Mouse (Mus musculus): ENCODE data around the gene Pxylp1. TPM values are rescaled to one million over a fixed set of nuclear protein-coding genes. Genes with fewer than 3 reads are reported as not detected.

Pxylp1 gene
- total RNA-seq, 2 experiments from 2014 or later, result 17.1 to 20.7 TPM

DNA sequence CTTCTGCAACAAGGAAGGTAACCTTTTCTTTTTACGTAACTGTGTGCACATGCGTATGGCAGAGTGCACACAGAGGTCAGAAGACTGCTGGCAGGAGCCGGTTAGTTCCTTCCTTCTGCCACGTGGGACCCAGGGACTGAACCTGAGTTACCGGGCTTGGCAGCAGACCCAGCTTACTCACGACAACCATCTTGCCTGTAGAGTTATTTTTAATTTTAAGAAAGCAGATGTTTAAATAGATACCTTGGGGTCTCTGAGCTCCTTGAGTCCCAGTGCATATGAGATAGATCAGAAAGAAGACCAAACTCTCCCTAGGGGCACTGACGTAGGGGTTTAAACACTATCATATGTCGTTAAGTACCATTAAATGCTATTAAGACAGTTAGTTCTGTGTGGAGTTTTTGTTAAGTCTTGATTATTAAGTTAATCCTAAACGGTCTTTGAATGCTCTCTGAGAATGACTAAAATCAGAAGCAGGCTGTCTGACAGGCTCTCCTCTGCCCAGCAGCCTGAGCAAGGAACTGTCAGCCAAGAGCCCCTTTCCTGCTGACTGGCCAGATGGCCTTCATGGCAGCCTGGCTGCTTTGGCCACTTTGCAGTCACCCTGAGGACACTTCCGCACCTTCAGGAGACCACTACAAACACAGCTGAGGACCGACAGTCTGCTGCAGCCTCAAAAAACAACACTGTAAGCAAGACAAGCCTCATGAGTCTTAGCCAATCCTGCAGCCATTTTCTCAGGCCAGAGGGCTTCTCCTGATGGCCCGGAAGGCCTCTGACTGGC lies 65.3 kb downstream of the Pxylp1 start:
- no peak for DNase-seq (ENCODE audit: low spot score in 2 of 2)

GRCm38 (mm10) chr9:96824857-96825256 lies 67.6 kb downstream of the Pxylp1 start:
- DNase-seq (ENCODE audit: low spot score in 2 of 2), result no peak

DNA sequence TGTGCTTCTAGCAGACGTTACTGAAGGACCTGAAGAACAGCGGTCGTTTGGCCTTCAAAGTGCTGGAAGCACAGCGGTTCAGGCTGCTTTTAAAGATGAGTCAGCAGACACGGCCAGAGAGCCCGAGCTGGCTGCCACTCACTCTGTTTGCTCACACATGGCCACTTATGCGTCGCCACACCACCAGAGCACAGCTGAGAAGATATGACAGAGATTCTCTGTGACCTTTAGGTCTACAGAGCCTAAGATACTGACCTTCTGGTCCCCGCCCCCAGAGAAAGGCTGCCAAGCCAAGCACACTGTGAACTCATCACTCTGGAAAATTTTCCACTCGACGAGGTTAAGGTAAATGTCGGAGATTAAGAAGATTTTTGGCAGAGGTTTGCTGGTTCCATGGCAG lies 68.4 kb downstream of the Pxylp1 start:
- no peak for DNase-seq (ENCODE audit: low spot score in 2 of 2)

- DNase-seq (ENCODE audit: low spot score in 2 of 2), result no peak
These were observed 68.9 kb downstream of the Pxylp1 start for GRCm38 (mm10) chr9:96823541-96823940.

DNA sequence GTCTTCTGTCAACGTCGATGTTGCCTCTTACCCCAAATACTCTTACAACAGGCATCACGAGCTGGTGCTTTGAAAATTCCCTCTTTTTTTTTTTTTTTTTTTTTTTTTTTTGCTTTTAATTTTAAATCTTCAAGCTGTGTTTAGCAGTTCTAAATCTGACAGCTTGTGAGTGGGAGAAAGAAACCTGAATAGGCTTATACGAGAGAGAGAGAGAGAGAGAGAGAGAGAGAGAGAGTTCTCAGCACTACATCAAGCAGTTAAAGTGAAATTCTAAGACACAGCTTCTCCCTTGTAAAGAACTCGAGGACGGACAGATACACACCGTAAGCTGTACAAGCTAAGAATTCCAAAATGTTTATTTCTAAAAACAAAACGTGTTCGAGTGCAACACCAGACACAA lies 69.5 kb downstream of the Pxylp1 start:
- DNase-seq (ENCODE audit: low spot score in 2 of 2), result no peak

- DNase-seq (ENCODE audit: low spot score in 2 of 2), result no peak
These were observed 73.5 kb downstream of the Pxylp1 start for GRCm38 (mm10) chr9:96818822-96819481.

- no peak for DNase-seq (ENCODE audit: low spot score in 2 of 2)
These were observed 74.2 kb downstream of the Pxylp1 start for GRCm38 (mm10) chr9:96818128-96818821.

DNA sequence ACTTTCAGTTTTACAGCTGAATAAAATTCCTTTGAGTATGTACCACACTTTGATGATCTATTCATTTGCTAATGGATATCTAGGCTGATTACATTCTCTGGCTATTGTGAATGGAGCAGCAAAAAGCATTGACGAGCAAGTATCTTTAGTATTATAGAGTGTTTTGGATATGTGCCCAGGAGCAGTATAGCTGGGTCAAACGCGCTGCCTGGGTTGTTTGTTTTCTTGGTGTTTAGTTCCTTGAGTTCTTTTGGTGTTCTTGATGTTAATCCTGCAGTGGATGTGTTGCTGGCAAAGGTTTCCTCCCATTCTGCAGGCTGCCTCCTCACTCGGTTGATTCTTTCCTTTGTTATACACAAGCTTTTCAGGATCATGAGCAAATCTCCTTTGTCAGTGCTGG lies 80.5 kb downstream of the Pxylp1 start:
- DNase-seq (ENCODE audit: low spot score in 2 of 2), result no peak

- no peak for DNase-seq (ENCODE audit: low spot score in 2 of 2)
These were observed 92.2 kb downstream of the Pxylp1 start for GRCm38 (mm10) chr9:96800131-96800825.

GRCm38 (mm10) chr9:96797311-96797710 lies 95.2 kb downstream of the Pxylp1 start:
- no peak for DNase-seq (ENCODE audit: low spot score in 2 of 2)

DNA sequence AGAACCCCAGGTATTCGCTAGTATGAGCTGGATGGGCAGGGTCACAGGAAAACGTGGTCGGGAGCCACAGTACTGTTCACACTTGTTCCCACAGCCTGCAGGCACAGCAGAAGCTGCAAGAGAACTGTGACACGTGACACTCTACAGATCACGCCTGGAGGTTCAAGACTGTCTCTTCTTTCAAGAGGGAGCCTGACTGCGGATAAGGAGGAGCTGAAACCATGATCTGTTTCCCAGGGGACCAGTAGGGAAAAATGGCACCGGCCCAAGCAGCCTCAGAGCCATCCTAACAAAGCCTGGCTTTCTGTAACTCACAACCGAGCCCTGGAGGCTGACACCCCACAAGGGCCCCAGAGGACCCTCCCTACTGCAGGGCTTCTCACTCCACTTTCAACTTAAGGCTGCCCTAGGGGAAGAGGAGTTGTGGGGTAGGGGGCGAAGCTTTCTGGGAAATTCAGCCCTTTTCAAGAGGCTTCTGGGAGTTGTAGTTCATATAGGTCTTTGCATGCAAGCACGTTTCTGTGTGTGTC lies 97.0 kb downstream of the Pxylp1 start:
- no peak for DNase-seq (ENCODE audit: low spot score in 2 of 2)

- DNase-seq (ENCODE audit: low spot score in 2 of 2), result no peak
These were observed 97.9 kb downstream of the Pxylp1 start for GRCm38 (mm10) chr9:96794601-96795000.

DNA sequence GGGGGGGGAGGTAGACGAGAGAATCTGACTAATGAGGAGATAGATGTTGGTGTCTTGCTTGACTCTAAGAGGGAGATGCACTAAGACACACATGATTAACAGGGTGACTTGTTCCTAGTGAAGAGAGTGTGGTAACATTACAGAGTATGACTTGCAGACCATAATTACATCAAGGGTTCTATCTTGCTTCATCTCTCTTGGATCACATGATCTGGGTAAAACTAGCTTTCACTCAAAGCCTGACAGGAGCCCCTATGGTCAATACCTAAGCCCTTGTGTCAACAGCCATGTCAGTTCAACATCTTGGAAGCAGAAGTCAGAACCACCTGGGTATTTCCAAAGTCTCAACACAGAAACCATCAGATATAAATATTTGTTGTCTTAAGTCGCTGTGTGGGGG lies 99.9 kb downstream of the Pxylp1 start:
- DNase-seq (ENCODE audit: low spot score in 2 of 2), result no peak

GRCm38 (mm10) chr9:96790389-96791007 lies 102.0 kb downstream of the Pxylp1 start:
- DNase-seq (ENCODE audit: low spot score in 2 of 2), result no peak

DNA sequence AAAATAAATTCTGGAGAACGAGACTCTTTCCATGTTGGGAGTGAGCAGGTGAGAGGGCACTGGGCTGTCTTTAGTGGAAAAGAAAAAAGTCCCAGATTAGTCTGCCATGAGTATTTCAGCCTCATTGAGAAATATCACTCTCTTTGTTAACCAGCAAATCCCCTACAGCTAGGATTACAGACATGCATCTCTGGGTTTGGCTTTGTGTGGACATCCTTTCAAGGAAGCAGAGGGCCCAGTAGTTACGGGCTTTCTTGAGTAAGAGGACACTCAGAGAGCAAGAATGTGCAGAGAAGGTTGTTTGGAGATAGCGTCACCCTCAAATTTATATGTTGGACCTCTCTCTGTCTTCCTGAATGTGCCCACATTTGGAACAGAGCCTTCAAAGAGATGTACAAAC lies 102.6 kb downstream of the Pxylp1 start:
- DNase-seq (ENCODE audit: low spot score in 2 of 2), result no peak

- DNase-seq (ENCODE audit: low spot score in 2 of 2), result no peak
These were observed 104.7 kb downstream of the Pxylp1 start for GRCm38 (mm10) chr9:96787797-96788196.

- no peak for DNase-seq (ENCODE audit: low spot score in 2 of 2)
These were observed 106.6 kb downstream of the Pxylp1 start for GRCm38 (mm10) chr9:96785871-96786342.

DNA sequence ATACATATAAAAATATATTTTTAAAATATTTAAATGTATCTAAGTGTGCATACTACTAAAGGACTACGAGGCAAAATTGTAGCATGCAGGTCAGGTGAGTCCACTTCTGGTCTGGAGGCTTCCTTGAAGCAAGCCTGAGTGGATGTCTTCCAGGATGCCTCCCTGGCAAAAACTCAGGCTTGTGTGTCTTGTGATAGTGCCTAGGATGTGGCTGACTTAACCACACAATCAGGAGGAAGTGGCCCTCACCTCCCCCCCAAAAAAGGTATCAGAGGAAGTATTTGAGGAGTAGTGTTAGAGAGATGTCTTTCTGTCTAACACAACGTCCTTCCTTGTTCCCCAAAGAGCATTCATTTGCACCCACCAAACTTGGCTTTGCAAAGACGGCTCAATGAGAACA lies 107.3 kb downstream of the Pxylp1 start:
- DNase-seq (ENCODE audit: low spot score in 2 of 2), result no peak

DNA sequence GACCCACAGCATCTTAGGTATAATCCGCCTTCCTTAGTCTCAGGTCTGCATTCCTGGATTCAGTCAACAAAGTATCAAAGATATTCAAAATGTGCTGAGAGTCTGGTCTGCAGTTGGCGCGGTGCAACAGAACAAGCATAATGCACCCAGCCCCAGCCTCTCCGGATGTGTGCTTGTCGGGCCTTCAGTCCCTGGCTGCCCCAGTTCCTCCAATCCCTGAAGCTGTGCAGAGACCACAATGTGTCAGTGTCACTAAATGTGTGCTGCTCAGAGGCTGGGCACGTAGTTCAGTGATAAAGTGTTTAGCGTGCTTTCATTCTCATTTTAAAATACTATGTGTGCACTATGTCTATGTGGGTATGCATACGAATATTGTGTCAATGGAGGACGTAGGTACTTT lies 108.8 kb downstream of the Pxylp1 start:
- no peak for DNase-seq (ENCODE audit: low spot score in 2 of 2)

DNA sequence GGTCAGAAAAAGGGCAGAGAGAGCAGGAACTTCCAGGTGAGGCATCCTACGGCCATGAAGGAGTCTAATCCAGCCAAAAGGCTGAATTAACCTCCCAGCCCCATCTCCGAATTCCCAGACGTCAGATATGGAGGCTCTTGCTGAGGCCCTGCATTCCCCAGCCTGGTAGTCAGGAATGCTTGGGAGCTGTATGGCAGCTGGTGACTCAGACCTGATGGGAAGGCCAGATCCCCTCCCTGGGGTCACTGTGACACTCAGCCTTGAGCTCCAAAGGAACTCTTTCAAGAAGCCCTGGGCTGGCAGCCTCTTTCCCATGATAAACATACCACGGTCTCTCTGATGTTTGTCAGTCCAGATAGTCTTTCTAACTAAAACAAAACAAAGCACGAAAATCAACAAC lies 109.2 kb downstream of the Pxylp1 start:
- peak in 1 of 2 experiments; percentile 15 for DNase-seq (ENCODE audit: low spot score in 2 of 2)

DNA sequence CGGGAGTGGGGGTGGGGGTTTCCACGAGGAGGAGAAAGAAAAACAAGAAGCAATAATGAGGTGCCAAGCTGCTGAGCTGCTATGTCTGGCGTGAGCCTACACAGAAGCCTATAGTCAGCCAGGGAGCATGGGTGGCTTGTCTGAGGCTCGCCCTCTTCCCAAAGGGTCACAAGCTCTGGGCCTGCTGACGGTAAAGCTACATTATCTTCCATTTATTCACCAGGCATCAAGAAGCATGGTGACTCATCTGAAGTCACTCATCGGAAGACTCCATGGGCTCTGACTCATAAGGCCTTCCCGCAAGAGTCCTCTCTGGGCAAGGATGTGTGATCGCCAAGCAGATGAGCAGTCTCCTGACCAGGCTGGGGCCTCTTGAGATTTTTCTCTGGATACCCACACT lies 110.4 kb downstream of the Pxylp1 start:
- DNase-seq (ENCODE audit: low spot score in 2 of 2), result no peak

All from adrenal gland, postnatal 4 days (tissue).